In the genomic region with DNA sequence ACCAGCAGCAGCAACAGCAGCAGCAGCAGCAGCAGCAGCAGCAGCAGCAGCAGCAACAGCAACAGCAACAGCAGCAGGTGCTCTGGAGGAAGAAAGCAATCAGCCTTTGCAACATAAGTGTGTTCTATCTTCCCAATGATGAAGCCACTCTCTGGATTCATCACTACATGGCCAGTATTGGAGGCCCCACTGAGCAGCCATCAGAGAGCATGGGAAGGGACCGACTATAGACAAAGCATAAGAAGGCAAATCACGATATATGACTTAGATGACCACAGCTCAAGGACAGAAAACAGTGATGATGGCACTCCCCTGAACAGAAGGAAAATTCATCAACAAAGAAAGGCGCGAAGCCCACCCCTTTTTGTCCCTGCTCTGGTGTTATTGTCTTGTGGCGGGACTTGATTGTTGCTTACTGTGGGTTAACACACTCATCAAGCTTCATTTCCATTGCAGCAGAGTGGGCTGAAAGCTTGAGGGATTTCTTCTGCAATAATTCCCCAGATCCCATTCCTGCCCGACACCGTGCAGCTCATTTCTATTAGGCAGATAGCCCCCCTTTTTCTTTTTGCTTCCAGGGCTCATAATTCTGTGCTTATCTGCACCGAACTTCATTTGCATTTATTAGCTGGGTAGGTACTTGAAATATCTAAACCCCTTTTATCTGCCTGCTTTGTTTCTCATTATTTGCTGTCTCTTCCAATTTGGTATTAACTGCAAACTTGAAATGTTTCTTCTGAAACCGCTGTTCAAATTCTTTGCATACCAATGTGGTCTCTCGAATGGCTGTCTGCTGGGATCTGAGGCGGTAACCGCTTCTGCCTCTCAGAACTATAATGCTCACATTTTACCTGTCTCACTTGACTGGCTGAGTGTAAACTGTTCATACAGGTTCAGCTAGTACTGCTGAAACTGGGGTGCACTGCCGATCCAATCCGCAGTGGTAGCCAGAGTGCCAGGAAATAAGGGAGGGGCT, we compare ENCODE assay signal across 10 mouse cellular contexts.
DNase-seq lines count a peak whose midpoint lies in the region; ATAC-seq lines count a peak whose summit lies in the region.
"Had no signal": no experiment of that assay in that cellular context is flagged by ENCODE, and none has a peak within 500 bp of the region (broad histone marks: within the 10 kb centered on the region; RNA-seq: fewer than 3 reads in every experiment).

No protein-coding gene starts in this region.

- 61% methylated on average over 14 of the region's 14 CpGs for WGBS in heart, embryonic 13.5 days
- 66% methylated on average over 14 of the region's 14 CpGs for WGBS in heart, embryonic 10.5 days
- 62% methylated on average over 14 of the region's 14 CpGs for WGBS in neural tube, embryonic 12.5 days
- 80% methylated on average over 14 of the region's 14 CpGs for WGBS in limb, embryonic 10.5 days

- no peak for ATAC-seq in heart, embryonic 13.5 days (ENCODE audit: extremely low read depth, insufficient number of reproducible peaks, low FRiP score, low TSS enrichment)
- peak; percentile 48; the same call in 1 of the 2 replicates for ATAC-seq in neural tube, embryonic 12.5 days (ENCODE audit: low FRiP score, low read depth)
- no peak for ATAC-seq in activated CD4-positive, CD25-positive, alpha-beta regulatory T cell, adult 4 months

- H3K4me1 ChIP-seq in heart, embryonic 13.5 days, result peaks cover 5% of the 10 kb centered on the region; the same call in 1 of the 2 replicates
- no peaks in the 10 kb centered on the region for H3K4me1 ChIP-seq in heart, embryonic 10.5 days
- H3K4me1 ChIP-seq in neural tube, embryonic 12.5 days, result no peaks in the 10 kb centered on the region
- H3K4me1 ChIP-seq in limb, embryonic 10.5 days, result peaks cover 35% of the 10 kb centered on the region
- H3K4me1 ChIP-seq: megakaryocyte, embryonic 14.5 days had no signal

- H3K36me3 ChIP-seq in heart, embryonic 13.5 days, result no peaks in the 10 kb centered on the region
- H3K36me3 ChIP-seq in heart, embryonic 10.5 days, result no peaks in the 10 kb centered on the region
- H3K36me3 ChIP-seq in neural tube, embryonic 12.5 days, result no peaks in the 10 kb centered on the region
- no peaks in the 10 kb centered on the region for H3K36me3 ChIP-seq in limb, embryonic 10.5 days

- H3K9me3 ChIP-seq in heart, embryonic 13.5 days, result no peaks in the 10 kb centered on the region
- H3K9me3 ChIP-seq in heart, embryonic 10.5 days, result no peaks in the 10 kb centered on the region
- no peaks in the 10 kb centered on the region for H3K9me3 ChIP-seq in neural tube, embryonic 12.5 days
- no peaks in the 10 kb centered on the region for H3K9me3 ChIP-seq in limb, embryonic 10.5 days (replicated peaks)
- H3K9me3 ChIP-seq: megakaryocyte, embryonic 14.5 days had no signal

- DNase-seq in heart, embryonic 10.5 days (ENCODE audit: low spot score), result no peak
- no peak for DNase-seq in neural tube, embryonic 10.5 days (ENCODE audit: extremely low spot score, low spot score)
- no peak for DNase-seq in limb, embryonic 10.5 days (ENCODE audit: low spot score)
- no peak for DNase-seq in left cerebral cortex, postnatal 4 days
- DNase-seq in right cerebral cortex, postnatal 4 days, result no peak

- H3K27me3 ChIP-seq in heart, embryonic 13.5 days (replicated peaks), result no peaks in the 10 kb centered on the region
- H3K27me3 ChIP-seq in heart, embryonic 10.5 days (ENCODE audit: insufficient read depth, poor library complexity, severe bottlenecking), result no peaks in the 10 kb centered on the region
- no peaks in the 10 kb centered on the region for H3K27me3 ChIP-seq in neural tube, embryonic 12.5 days (replicated peaks)
- H3K27me3 ChIP-seq in limb, embryonic 10.5 days (ENCODE audit: low read depth, poor library complexity, severe bottlenecking), result no peaks in the 10 kb centered on the region
- H3K27me3 ChIP-seq: megakaryocyte, embryonic 14.5 days had no signal

- H3K4me2 ChIP-seq in heart, embryonic 13.5 days, result peak overlapping the region; percentile 38
- H3K4me2 ChIP-seq in neural tube, embryonic 12.5 days (replicated peaks), result no peak overlapping the region

- no peak overlapping the region for H3K9ac ChIP-seq in heart, embryonic 13.5 days
- no peak overlapping the region for H3K9ac ChIP-seq in neural tube, embryonic 12.5 days

- no peak overlapping the region for H3K27ac ChIP-seq in heart, embryonic 13.5 days (replicated peaks)
- no peak overlapping the region for H3K27ac ChIP-seq in heart, embryonic 10.5 days
- 0 out of 2 replicates have a peak overlapping the region, but pooled peaks have one; percentile 0 for H3K27ac ChIP-seq in neural tube, embryonic 12.5 days
- H3K27ac ChIP-seq in limb, embryonic 10.5 days, result peak overlapping the region; percentile 7; the same call in 1 of the 2 replicates
- H3K27ac ChIP-seq: left cerebral cortex, adult 2 months had no signal

- intact Hi-C loops in left cerebral cortex, postnatal 4 days (cut with DNase I), result no loop called here

- H3K4me3 ChIP-seq in heart, embryonic 13.5 days, result no peak overlapping the region
- H3K4me3 ChIP-seq in heart, embryonic 10.5 days, result no peak overlapping the region
- no peak overlapping the region for H3K4me3 ChIP-seq in neural tube, embryonic 12.5 days
- no peak overlapping the region for H3K4me3 ChIP-seq in limb, embryonic 10.5 days
- H3K4me3 ChIP-seq: left cerebral cortex, adult 2 months; megakaryocyte, embryonic 14.5 days had no signal

Comparison
In these comparisons a context has a peak if more than half of its experiments do, and no peak if none do; other contexts are left out.
1. H3K27ac ChIP-seq: peak in neural tube, embryonic 12.5 days (single experiment) and limb, embryonic 10.5 days (single experiment); none in heart, embryonic 13.5 days (single experiment) and heart, embryonic 10.5 days (single experiment).